Mouse (Mus musculus) heart, postnatal 36 days (tissue): ENCODE results near the gene Cflar. TPM values are rescaled to one million over a fixed set of nuclear protein-coding genes. Genes with fewer than 3 reads are reported as not detected.
"Not testable (repeated sequence)": the region's sequence is repeated elsewhere in the genome, so short reads cannot be mapped to it uniquely, and the experiment has no call there.

ENCODE experiments used
- DNase-seq, 2 experiments: peaks; one replicate each; pipeline ENCODE4 v3.0.0; 2021 to 2022
- intact Hi-C: fragments of 180-260 bp; cut with DNase I; formaldehyde crosslinking; loops from one replicate; pipeline ENCODE4 v1.15.1; 2025
- total RNA-seq, 2 experiments: library from RNA; stranded (reverse); gene quantifications; 2 replicates each; pipeline ENCODE4 v1.2.3; 2021

Gene Cflar
- 10 to 100 TPM; 56.4 to 61.5 TPM for total RNA-seq

- intact Hi-C loops, result loop anchor here (2.0 to 5.0 kb wide), 3 partner anchors 36 to 91 kb away; no protein-coding TSS in a partner anchor
- peak; percentile 80 to 86 for DNase-seq
Measured at GRCm38 (mm10) chr1:58711365-58712016, at the start of gene Cflar. Gene Cflar, plus strand, starts transcription at chr1:58711508.

GRCm38 (mm10) chr1:58662671-58663070, 48.6 kb upstream of the Cflar start:
- DNase-seq, result not testable (repeated sequence)
- intact Hi-C loops, result loop anchor here (5.0 kb wide), 1 partner anchor 195 kb away; no protein-coding TSS in a partner anchor

GRCm38 (mm10) chr1:58663365-58663764, 47.9 kb upstream of the Cflar start:
- DNase-seq, result not testable (repeated sequence)
- intact Hi-C loops, result loop anchor here (5.0 kb wide), 1 partner anchor 194 kb away; no protein-coding TSS in a partner anchor

DNA sequence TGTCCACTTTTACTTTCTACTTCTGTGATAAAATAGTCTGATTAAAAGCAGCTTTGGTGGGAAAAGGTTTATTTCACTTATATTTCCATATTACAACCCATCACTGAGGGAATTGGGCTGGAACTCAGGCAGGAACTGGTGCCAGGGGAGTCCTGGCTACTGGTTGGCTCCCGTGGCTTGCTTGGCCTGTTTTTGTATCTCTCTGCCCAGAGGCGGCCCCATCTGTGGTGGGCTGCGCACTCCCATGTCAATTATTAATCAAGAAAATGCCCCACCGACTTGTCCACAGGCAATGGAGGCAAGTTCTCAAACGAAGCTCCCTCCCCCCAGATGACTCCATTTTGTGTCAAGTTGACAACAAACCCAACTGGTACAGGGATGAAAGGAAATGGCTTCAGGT, 43.1 kb upstream of the Cflar start:
- intact Hi-C loops, result no loop called here
- DNase-seq, result no peak

DNA sequence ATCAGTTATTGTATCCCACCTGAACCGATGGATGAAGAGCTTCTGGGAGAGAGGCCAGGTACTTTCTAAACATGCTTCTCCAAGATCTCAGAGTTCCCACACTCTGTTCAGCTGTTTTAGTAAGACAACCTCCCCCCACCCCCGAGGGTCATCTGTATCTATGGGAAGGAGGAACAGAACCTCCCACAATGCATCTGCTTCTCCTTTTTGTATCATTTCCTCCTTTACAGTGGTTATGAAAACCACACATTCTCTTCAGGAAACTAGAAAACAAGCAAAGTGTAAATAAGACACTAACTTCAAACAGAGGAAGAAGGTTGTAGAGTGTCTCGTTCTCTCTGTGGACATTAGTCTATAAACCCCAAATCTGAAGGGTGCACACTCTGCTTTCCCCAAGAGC, 41.7 kb upstream of the Cflar start:
- intact Hi-C loops, result loop anchor here (5.0 kb wide), 1 partner anchor 193 kb away; no protein-coding TSS in a partner anchor
- DNase-seq, result not testable (repeated sequence)

DNA sequence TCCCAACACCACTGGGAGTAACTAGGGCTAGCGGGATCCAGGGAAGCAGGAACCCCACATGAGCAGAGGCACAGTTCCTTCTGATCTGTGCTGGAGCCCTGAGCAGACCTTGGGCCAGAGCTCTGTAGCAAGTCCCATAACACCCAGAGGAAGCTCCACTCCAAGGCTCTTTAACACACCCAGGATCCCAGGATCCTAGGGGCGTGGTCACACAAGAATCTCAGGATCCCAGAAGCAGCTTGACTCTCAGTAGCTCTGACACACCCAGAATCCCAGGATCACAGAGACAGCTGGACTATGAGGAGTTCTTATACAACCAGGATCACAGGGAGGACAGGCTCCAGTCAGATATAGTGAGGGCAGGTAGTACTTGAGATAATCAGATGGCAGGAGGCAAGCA, 39.2 kb upstream of the Cflar start:
- intact Hi-C loops, result loop anchor here (5.0 kb wide), 1 partner anchor 190 kb away; no protein-coding TSS in a partner anchor
- DNase-seq, result no peak

- intact Hi-C loops, result no loop called here
- no peak for DNase-seq
Measured at GRCm38 (mm10) chr1:58675011-58675410, 36.3 kb upstream of the Cflar start.

DNA sequence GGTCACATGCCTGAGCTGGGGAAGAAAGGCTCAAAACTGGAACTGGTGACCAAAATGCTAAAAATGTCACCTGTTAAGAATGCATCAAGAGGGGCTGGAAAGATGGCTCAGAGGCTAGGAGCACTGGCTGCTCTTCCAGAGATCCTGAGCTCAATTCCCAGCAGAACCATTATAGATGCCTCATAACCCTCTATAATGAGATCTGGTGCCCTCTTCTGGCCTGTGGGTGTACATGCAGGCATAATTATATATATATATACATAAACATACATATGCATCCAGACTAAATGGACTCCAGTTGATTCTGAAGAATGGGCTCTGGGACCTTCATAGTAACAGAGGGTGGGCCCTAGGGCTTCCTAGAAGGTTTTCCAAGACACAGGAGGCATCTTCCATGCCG, 33.7 kb upstream of the Cflar start:
- intact Hi-C loops, result loop anchor here (2.0 kb wide), 1 partner anchor 115 kb away; no protein-coding TSS in a partner anchor
- DNase-seq, result peak; percentile 28

DNA sequence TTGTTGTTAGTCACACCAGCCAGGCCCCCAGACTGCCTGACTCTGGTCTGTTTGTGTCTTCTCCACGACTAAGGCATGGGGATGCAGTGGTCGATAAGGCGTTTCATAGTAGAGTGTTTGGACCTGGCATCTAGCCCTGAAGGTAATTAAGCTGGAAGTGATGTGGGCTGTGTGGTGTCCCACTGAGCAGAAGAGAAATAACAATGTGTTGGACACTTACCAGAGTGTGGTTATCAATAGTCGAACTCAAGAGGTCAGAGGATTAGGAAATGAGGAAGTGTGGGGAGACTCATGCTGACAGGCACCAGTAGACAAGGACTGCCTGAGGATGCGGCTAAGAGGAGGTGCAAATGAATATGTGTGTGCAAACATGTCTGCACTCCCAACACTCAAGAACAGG, 32.9 kb upstream of the Cflar start:
- intact Hi-C loops, result loop anchor here (2.0 kb wide), 1 partner anchor 68 kb away; no protein-coding TSS in a partner anchor
- not testable (repeated sequence) for DNase-seq

- no peak for DNase-seq
- intact Hi-C loops, result no loop called here
Measured at GRCm38 (mm10) chr1:58689426-58689825, 21.9 kb upstream of the Cflar start.

DNA sequence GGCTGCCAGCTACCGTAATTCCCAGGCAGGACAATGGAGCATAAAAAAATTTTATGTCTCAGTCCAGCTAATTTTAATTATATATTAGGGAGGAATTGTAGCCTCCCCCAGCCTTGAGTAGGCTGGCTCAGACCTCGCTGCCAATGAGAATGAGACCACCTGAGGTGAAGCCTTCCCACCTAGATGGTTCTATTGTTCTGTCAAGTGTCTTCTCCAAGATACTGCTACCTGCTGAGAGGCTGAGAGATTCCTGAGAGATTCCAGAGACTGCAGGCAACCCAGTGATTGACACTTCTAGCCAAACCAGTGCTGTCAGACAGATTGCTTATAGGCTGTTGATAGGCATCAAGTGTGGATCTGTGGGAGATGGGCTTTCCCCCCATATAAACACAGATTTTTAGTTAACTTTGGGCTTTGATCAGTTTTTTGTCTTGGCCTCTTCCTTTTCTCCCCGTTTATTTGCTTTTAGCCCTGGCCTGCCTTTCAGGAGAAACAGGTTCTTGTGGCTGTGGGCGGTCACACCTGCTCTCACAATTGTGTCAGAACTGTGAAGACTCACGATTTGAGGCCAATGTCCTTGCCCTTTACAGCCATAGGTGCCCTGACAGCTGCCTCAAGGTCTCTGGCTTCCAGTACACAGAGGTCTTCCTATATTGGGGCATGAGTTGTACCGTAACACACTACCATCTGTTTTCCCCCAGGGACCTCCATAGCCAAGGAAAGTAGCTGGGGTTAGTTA, 21.1 kb upstream of the Cflar start:
- no peak for DNase-seq
- intact Hi-C loops, result no loop called here

DNA sequence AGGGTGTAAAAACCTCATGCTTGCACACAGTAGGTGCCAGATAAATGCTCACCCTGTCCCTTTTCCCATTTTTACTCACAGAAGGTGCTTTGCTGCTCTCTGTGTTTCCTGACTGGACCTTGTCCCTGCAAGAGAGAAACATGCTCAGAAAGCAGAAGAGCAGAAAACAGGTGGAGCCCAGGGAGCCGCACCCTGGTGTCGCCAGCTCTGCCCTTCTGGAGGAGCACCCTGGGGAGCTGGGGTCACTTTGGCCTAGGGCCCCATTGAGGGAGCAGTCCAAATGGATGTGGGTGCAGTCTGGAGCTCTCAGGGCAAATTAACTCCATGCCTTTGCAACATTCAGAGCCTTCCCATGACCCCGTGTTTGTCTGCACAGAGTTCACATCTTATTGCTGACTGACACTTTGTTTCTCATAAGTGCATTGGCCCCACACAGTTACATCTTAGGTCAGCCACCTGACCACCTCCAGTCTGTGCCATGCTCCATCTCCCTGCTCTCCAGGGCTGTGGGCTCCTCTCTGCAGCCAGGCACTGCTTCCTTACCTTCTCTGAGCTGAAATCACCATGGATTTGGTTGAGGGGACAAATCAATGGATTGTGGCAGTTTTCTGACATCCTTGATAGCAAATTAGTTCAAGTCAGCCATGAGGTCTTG, 20.3 kb upstream of the Cflar start:
- DNase-seq, result not testable (repeated sequence)

DNA sequence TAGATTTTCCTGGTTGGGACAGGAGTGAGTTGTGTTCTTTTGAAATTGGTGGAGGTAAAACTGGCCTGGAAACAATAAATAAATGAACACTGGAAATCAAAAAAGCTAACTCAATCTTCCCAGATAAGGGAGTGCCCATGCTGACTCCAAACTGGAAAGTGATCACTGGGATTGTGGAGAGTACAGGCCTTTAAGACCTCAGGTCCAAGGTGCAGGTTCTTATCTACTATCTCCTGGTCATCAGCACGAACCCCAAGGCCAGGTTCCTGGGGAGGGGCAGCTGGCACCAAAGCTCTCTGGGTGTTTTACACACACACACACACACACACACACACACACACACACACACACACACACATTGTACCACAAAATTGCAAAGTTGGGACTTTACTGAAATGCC, 19.6 kb upstream of the Cflar start:
- DNase-seq, intact Hi-C loops: not testable (repeated sequence)

More for the DNA sequence above, 20.3 kb upstream of the Cflar start:
- intact Hi-C loops, result not testable (repeated sequence)

- intact Hi-C loops, result no loop called here
- no peak for DNase-seq
Measured at GRCm38 (mm10) chr1:58693696-58694095, 17.6 kb upstream of the Cflar start.

GRCm38 (mm10) chr1:58695810-58696209, 15.5 kb upstream of the Cflar start, which contains the start of gene Als2cr12:
Gene Als2cr12, minus strand, starts transcription at chr1:58695989.
- DNase-seq, intact Hi-C loops: not testable (repeated sequence)

- intact Hi-C loops, result not testable (repeated sequence)
- peak in 1 of 2 experiments; percentile 8 for DNase-seq
Measured at GRCm38 (mm10) chr1:58697607-58698006, 13.7 kb upstream of the Cflar start.

DNA sequence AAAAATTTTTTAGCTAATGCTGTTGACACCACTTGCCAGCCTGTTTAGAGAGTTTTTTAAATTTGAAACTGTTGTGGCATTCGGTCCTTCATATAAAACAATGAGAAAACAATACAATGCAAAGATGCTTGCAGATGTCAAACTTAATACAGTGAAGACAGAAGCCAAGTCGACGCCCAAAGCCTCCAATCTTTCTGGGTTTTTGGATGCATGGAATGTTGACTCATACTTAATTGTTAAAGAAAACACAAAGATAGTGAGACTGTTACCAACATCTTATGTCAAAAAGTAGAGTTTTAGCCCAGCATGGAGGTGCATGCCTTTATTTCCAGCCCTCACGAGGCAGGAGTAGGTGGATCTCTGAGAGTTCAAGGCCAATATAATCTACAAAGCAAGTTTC, 12.5 kb upstream of the Cflar start:
- intact Hi-C loops, result no loop called here
- no peak for DNase-seq

DNA sequence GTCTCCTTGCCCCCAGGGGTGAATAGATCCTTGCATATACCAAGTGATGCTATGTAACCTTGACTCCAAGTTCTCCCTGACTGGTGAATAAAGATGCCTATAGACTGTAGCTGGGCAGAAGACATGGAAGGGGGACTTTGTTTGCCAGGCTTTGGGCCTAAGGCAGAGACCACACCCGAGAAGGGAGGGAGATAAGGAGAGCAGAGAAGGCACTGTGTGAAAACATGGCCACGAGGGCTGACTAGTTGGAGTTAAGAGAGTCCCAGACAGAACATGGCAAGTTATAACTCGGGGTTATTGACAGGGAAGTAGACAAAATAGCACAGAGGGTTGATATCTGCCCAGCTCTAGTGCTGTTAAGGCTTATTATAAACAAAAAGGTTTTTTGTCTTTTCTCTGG, 11.3 kb upstream of the Cflar start:
- intact Hi-C loops, result no loop called here
- DNase-seq, result no peak

DNA sequence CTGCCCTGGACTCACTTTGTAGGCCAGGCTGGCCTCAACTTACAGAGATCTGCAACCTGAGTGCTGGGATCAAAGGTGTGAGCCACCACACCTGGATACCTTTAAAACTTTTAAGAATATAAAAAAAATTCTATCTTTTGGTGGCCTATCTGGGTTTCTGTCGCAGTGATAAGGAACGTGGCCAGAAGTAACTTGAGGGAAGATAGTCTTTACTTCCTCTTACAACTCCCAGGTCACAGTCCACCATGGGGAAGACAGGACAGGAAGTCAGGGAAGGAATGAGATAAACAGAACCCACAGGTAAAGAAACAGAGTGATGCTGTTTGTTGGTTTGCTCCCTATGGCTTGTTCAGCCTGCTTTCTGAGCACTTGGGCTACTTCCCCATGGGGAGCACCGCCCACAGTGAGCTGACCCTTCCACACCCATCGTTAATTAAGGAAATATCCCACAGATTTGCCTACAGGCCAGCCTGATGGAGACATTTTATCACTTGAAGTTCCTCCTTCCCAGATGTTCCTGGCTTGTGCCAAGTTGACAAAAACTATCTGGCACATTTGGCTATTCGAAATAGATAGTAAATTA, 10.6 kb upstream of the Cflar start:
- DNase-seq, intact Hi-C loops: not testable (repeated sequence)

GRCm38 (mm10) chr1:58710043-58710442, 1.3 kb upstream of the Cflar start:
- intact Hi-C loops, result loop anchor here (5.0 kb wide), 2 partner anchors 37 to 92 kb away; no protein-coding TSS in a partner anchor
- DNase-seq, result not testable (repeated sequence)
